Mouse (Mus musculus) ES-Bruce4 (cell line): ENCODE measurements around the gene Atf1. TPM values are rescaled to one million over a fixed set of nuclear protein-coding genes. Genes with fewer than 3 reads are reported as not detected.

ENCODE experiments used
- H3K27ac ChIP-seq: 2 replicates; pipeline ENCODE4 v1.5.1; 2012; ENCODE audit warnings: low read length, inconsistent platforms; ENCODE audit not compliant: insufficient read depth
- H3K27me3 ChIP-seq: 2 replicates; pipeline ENCODE4 v1.6.1; 2012; ENCODE audit warnings: mild to moderate bottlenecking, low read length, inconsistent platforms; ENCODE audit not compliant: control insufficient read depth, poor library complexity, insufficient read depth, severe bottlenecking
- H3K36me3 ChIP-seq: 2 replicates; pipeline ENCODE4 v1.6.1; 2012; ENCODE audit warnings: inconsistent platforms, mild to moderate bottlenecking, low read length, moderate library complexity; ENCODE audit not compliant: control insufficient read depth, poor library complexity, insufficient read depth, severe bottlenecking
- H3K4me1 ChIP-seq: one replicate; pipeline ENCODE4 v1.8.1; 2011; ENCODE audit warnings: low read length; ENCODE audit not compliant: control insufficient read depth, insufficient read depth
- H3K4me3 ChIP-seq: 2 replicates; pipeline ENCODE4 v1.5.1; 2011; ENCODE audit warnings: low read depth, mild to moderate bottlenecking, low read length
- H3K9ac ChIP-seq: 2 replicates; pipeline ENCODE4 v1.6.1; 2012; ENCODE audit warnings: low read depth, mild to moderate bottlenecking, inconsistent platforms; ENCODE audit not compliant: poor library complexity, severe bottlenecking
- H3K9me3 ChIP-seq: replicated peaks from 2 replicates; pipeline ENCODE4 v1.6.1; 2012; ENCODE audit warnings: mild to moderate bottlenecking, low read length, inconsistent platforms; ENCODE audit not compliant: control insufficient read depth, poor library complexity, insufficient read depth, severe bottlenecking
- CTCF ChIP-seq: IDR thresholded peaks from one replicate; pipeline ENCODE4 v1.8.1; 2011; ENCODE audit warnings: low read depth, low read length
- EP300 ChIP-seq: IDR thresholded peaks from 2 replicates; pipeline ENCODE4 v1.6.1; 2011; ENCODE audit warnings: low read depth, low read length; ENCODE audit not compliant: insufficient read depth
- POLR2A ChIP-seq: IDR thresholded peaks from one replicate; pipeline ENCODE4 v1.8.1; 2011; ENCODE audit warnings: low read length; ENCODE audit not compliant: insufficient read depth
- polyA plus RNA-seq: library from polyadenylated mRNA; stranded (reverse); fragments of >200 nt; gene quantifications from 2 replicates; pipeline ENCODE4 v1.2.4, GENCODE M21; 2011; ENCODE audit warnings: low read depth; ENCODE audit not compliant: missing spikeins, insufficient read depth, insufficient read length

Gene Atf1
- polyA plus RNA-seq, 1 experiment: 55.8 TPM

- Histone ChIP-seq H3K4me1 (no peaks in the 10 kb centered on the region), H3K4me3 (no peak overlapping the region), H3K9me3 (no peaks in the 10 kb centered on the region), H3K9ac (no peak overlapping the region), H3K27ac (no peak overlapping the region), H3K36me3 (no peaks in the 10 kb centered on the region), H3K27me3 (no peaks in the 10 kb centered on the region)
- TF ChIP-seq EP300: no peak
Observed at GRCm38 (mm10) chr15:100183510-100183909, 44.1 kb upstream of the Atf1 start.

GRCm38 (mm10) chr15:100184821-100185496 is 42.7 kb upstream of the Atf1 start:
- TF ChIP-seq CTCF: peak; percentile 63
- TF ChIP-seq POLR2A: no peak
- TF ChIP-seq EP300: no peak
- Histone ChIP-seq H3K27ac (no peak overlapping the region), H3K9me3 (no peaks in the 10 kb centered on the region), H3K36me3 (no peaks in the 10 kb centered on the region), H3K4me1 (no peaks in the 10 kb centered on the region), H3K4me3 (no peak overlapping the region), H3K27me3 (no peaks in the 10 kb centered on the region), H3K9ac (no peak overlapping the region)

DNA sequence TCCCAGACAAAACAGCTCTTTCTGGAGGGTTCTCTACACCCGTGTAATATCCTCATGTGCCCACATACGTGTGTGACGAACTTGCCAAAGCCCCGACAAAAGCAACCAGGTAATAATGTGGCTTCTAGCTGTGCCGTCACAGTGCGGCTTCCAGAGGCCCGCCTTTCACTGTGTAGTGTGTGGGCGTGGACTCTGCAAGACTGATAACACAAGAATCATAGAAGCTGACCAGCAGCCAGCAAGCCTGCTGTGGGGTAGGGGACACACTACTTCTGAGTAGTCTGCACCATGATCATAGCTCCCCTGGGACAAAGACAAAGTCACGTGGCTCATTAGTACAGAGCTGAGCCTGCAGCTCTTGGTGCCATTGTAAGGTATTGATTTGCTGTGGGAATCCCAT is 41.4 kb upstream of the Atf1 start:
- Histone ChIP-seq H3K9me3 (no peaks in the 10 kb centered on the region), H3K27me3 (no peaks in the 10 kb centered on the region), H3K36me3 (peaks cover 3% of the 10 kb centered on the region), H3K27ac (no peak overlapping the region), H3K4me1 (no peaks in the 10 kb centered on the region), H3K9ac (no peak overlapping the region), H3K4me3 (no peak overlapping the region)
- TF ChIP-seq CTCF (no peak), POLR2A (no peak), EP300 (no peak)

GRCm38 (mm10) chr15:100186882-100187672 is 40.5 kb upstream of the Atf1 start:
- no peaks in the 10 kb centered on the region for H3K27me3 ChIP-seq
- no peaks in the 10 kb centered on the region for H3K4me1 ChIP-seq
- H3K4me3 ChIP-seq: no peak overlapping the region
- H3K36me3 ChIP-seq: peaks cover 3% of the 10 kb centered on the region
- H3K27ac ChIP-seq: no peak overlapping the region
- H3K9me3 ChIP-seq: no peaks in the 10 kb centered on the region
- no peak for TF ChIP-seq CTCF
- TF ChIP-seq EP300: no peak
- TF ChIP-seq POLR2A: no peak
- H3K9ac ChIP-seq: no peak overlapping the region

DNA sequence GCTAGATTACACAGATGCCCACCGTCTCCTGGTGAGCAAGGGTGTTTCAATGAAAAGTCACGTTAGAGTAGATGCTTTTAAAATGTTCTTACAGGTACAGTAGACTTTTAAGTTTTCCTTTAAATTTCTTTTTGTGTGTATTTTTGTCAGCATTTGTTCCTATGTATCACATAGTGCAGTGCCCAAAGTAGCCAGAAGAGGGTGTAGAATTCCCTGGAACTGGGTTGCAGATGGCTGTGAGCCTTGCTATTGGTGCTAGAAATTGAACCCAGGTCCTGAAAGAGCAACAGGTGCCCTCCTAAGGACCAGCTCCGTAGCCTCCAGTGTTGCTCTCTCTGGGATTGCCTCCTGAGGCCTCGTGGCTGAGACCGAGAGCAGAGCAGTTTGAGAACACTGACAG is 39.1 kb upstream of the Atf1 start:
- peaks cover 3% of the 10 kb centered on the region for H3K36me3 ChIP-seq

GRCm38 (mm10) chr15:100188962-100189404 is 38.6 kb upstream of the Atf1 start:
- TF ChIP-seq POLR2A (no peak), EP300 (no peak), CTCF (no peak)
- Histone ChIP-seq H3K27ac (no peak overlapping the region), H3K4me1 (no peaks in the 10 kb centered on the region), H3K4me3 (no peak overlapping the region), H3K9ac (no peak overlapping the region), H3K36me3 (peaks cover 3% of the 10 kb centered on the region), H3K9me3 (no peaks in the 10 kb centered on the region), H3K27me3 (no peaks in the 10 kb centered on the region)

More for the DNA sequence above, 39.1 kb upstream of the Atf1 start:
- Histone ChIP-seq H3K9ac (no peak overlapping the region), H3K27me3 (no peaks in the 10 kb centered on the region), H3K27ac (no peak overlapping the region), H3K4me3 (no peak overlapping the region), H3K9me3 (no peaks in the 10 kb centered on the region), H3K4me1 (no peaks in the 10 kb centered on the region)
- TF ChIP-seq EP300 (no peak), CTCF (peak; percentile 5), POLR2A (no peak)
